Mouse (Mus musculus) liver, embryonic 14.5 days (tissue): ENCODE data around the gene Ccdc92b. TPM values are rescaled to one million over a fixed set of nuclear protein-coding genes. Genes with fewer than 3 reads are reported as not detected.
"Not testable (repeated sequence)": the region's sequence is repeated elsewhere in the genome, so short reads cannot be mapped to it uniquely, and the experiment has no call there.

ENCODE experiments used
- ATAC-seq: fragments of 200-750 bp; cut with Nextera tagmentation; 2 replicates; pipeline ENCODE4 v1.8.0; 2017; ENCODE audit warnings: moderate number of reproducible peaks, mild to moderate bottlenecking, moderate library complexity; ENCODE audit not compliant: insufficient read depth
- DNase-seq, 3 experiments: peaks; one replicate each; pipeline ENCODE4 v3.0.0-alpha.2; 2012 to 2013; ENCODE audit warnings: low read depth in 3 of 3, low spot score in 3 of 3
- H3K27ac ChIP-seq: fragments of 300-500 bp; sonication (generic); 2 replicates; pipeline ENCODE4 v1.5.1; 2014; ENCODE audit warnings: moderate library complexity, mild to moderate bottlenecking, control low read depth, inconsistent platforms
- H3K27me3 ChIP-seq: fragments of 300-500 bp; sonication (generic); 2 replicates; pipeline ENCODE4 v1.6.1; 2014; ENCODE audit warnings: mild to moderate bottlenecking, low read length, moderate library complexity; ENCODE audit not compliant: control insufficient read depth, insufficient read depth
- H3K36me3 ChIP-seq: fragments of 300-500 bp; sonication (generic); replicated peaks from 2 replicates; pipeline ENCODE4 v1.6.1; 2014; ENCODE audit warnings: low read depth; ENCODE audit not compliant: control insufficient read depth, insufficient read depth
- H3K4me1 ChIP-seq, 2 experiments: fragments of 200-500 bp in 1 of 2; fragments of 300-500 bp in 1 of 2; sonication (generic) in 1 of 2; replicated peaks; 2 replicates each; pipeline ENCODE4 v1.6.1; 2012 to 2014; ENCODE audit warnings: antibody characterized with exemption in 1 of 2, inconsistent platforms in 1 of 2, low read length in 1 of 2; ENCODE audit not compliant: control insufficient read depth in 2 of 2, insufficient read depth in 2 of 2
- H3K4me2 ChIP-seq: fragments of 300-500 bp; sonication (generic); 2 replicates; pipeline ENCODE4 v1.6.1; 2014; ENCODE audit warnings: low read depth, mild to moderate bottlenecking, control low read depth, moderate library complexity
- H3K4me3 ChIP-seq, 2 experiments: fragments of 200-500 bp in 1 of 2; fragments of 300-500 bp in 1 of 2; sonication (generic) in 1 of 2; 2 replicates each; pipeline ENCODE4 v1.5.1; 2012 to 2014; ENCODE audit warnings: low read depth in 2 of 2, low read length in 2 of 2, mild to moderate bottlenecking in 2 of 2, control low read depth in 1 of 2, inconsistent platforms in 1 of 2, moderate library complexity in 1 of 2; ENCODE audit not compliant: insufficient read depth in 1 of 2
- H3K9ac ChIP-seq: fragments of 300-500 bp; sonication (generic); replicated peaks from 2 replicates; pipeline ENCODE4 v1.6.1; 2014; ENCODE audit warnings: mild to moderate bottlenecking, control low read depth, moderate library complexity
- H3K9me3 ChIP-seq: fragments of 300-500 bp; sonication (generic); 2 replicates; pipeline ENCODE4 v1.6.1; 2016; ENCODE audit warnings: low read length, mixed read lengths; ENCODE audit not compliant: control insufficient read depth
- CTCF ChIP-seq: IDR thresholded peaks from 2 replicates; pipeline ENCODE4 v1.5.1; 2016; ENCODE audit warnings: antibody characterized with exemption, low read depth, control low read depth
- EP300 ChIP-seq: IDR thresholded peaks from 2 replicates; pipeline ENCODE4 v1.6.1; 2016; ENCODE audit warnings: antibody characterized with exemption, low read depth
- WGBS: fragments of 180-500 bp; shearing (Covaris S2); extraction: QIAGEN DNeasy Blood & Tissue Kit; methylation state at CpG from one replicate; pipeline ENCODE4 v1.1.7; 2014; ENCODE audit not compliant: insufficient replicate concordance; 5-methylcytosine and 5-hydroxymethylcytosine counted together
- polyA plus RNA-seq, 2 experiments: library from polyadenylated mRNA; depleted of rRNA in 1 of 2; stranded (reverse) in 1 of 2; unstranded in 1 of 2; fragments of >200 nt; fragmentation: Nextera tagmentation in 1 of 2; extraction: Ambion mirVana in 1 of 2; gene quantifications; 2 replicates each; pipeline versions ENCODE4 v1.2.1 to v1.2.3; 2012 to 2014

Ccdc92b gene
- polyA plus RNA-seq, 2 experiments = 10.2 to 12.7 TPM

DNA sequence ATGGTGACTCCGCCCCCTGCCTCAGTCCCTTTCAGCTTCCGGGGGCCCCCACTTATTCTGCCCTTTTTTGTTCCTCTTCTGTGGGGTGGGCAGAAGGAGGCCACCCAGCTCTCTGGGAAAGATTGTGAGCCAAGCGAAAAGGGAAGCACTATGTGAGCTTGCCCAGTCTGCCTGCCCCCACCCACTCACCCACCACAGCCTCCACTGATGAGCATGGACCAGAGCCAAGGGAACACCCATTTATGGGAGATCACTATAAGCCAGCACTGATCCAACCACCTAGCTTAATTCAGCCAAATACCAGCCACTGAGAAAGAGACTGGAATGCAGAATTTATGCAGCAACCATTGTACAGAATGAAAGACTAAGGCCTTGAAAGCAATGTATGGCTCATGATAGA, 43.5 kb upstream of the Ccdc92b start:
- no peak for TF ChIP-seq EP300
- TF ChIP-seq CTCF = no peak
- no peak for DNase-seq
- H3K4me3 ChIP-seq = no peak overlapping the region
- H3K27me3 ChIP-seq = no peaks in the 10 kb centered on the region
- peak overlapping the region; percentile 100 for H3K27ac ChIP-seq
- 32% methylated on average over 3 of the region's 3 CpGs for whole genome bisulfite sequencing
- H3K36me3 ChIP-seq = no peaks in the 10 kb centered on the region
- no peaks in the 10 kb centered on the region for H3K9me3 ChIP-seq
- peak overlapping the region; percentile 67 for H3K9ac ChIP-seq
- H3K4me2 ChIP-seq = peak overlapping the region; percentile 78
- H3K4me1 ChIP-seq = peaks cover 76 to 83% of the 10 kb centered on the region in 2 experiments
- peak; percentile 38 for ATAC-seq

DNA sequence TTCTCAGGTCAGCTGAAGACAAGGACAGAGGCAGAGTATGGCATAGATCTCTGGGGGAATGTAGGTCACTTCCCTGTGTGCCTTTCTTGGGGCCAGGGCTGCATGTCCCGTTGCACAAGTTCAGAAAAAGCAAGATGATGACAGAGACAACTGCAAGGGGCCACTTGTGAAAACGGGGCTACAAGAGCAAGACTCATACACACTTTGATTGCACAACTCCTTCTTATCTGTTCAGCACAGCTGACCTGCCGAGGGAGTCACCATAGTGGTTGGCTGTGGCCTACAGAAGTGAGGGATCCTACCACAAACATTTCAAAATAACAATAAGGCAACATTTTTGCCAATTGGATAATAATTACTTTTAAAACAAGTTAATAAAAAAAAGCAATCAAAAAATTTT, 42.3 kb upstream of the Ccdc92b start:
- ATAC-seq (peak; percentile 84), DNase-seq (peak; percentile 74 to 82 (median 80))
- Histone ChIP-seq H3K9ac (peak overlapping the region; percentile 67), H3K4me1 (peaks cover 70 to 72% of the 10 kb centered on the region in 2 experiments), H3K4me3 (peak overlapping the region in 1 of 2 experiments; percentile 25; a peak in 2 of 4 replicates), H3K36me3 (no peaks in the 10 kb centered on the region), H3K27me3 (no peaks in the 10 kb centered on the region), H3K9me3 (no peaks in the 10 kb centered on the region), H3K4me2 (peak overlapping the region; percentile 78), H3K27ac (peak overlapping the region; percentile 100)
- WGBS = 6% methylated on average over 3 of the region's 3 CpGs
- TF ChIP-seq EP300 = peak; percentile 94
- no peak for TF ChIP-seq CTCF

DNA sequence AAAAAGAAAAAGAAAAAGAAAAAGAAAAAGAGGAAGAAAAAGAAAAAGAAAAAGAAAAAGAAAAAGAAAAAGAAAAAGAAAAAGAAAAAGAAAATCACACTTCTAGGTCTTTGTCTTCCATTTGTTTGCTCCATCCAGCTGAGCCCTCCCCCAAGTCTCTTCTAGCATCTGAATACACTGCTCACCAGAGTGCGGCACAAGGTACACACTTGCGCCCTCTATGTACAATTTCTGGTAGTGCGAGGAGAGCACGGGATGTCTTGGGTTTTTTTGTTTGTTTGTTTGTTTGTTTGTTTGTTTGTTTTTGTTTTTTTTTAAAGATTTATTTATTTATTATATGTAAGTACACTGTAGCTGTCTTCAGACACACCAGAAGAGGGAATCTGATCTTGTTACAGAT, 38.1 kb upstream of the Ccdc92b start:
- not testable (repeated sequence) for H3K9ac ChIP-seq, H3K27ac ChIP-seq, H3K36me3 ChIP-seq, H3K4me2 ChIP-seq, H3K27me3 ChIP-seq, DNase-seq, ATAC-seq, H3K4me3 ChIP-seq, H3K9me3 ChIP-seq
- H3K4me1 ChIP-seq = peaks cover 29 to 45% of the 10 kb centered on the region in 2 experiments
- peak; percentile 85 for TF ChIP-seq CTCF
- WGBS = 36% methylated on average over 4 of the region's 4 CpGs

- H3K27ac ChIP-seq = no peak overlapping the region
- no peak overlapping the region for H3K4me3 ChIP-seq
- no peak overlapping the region for H3K4me2 ChIP-seq
- H3K9ac ChIP-seq = no peak overlapping the region
- DNase-seq (no peak), ATAC-seq (no peak)
- H3K4me1 ChIP-seq = peaks cover 20 to 34% of the 10 kb centered on the region in 2 experiments
- H3K36me3 ChIP-seq = no peaks in the 10 kb centered on the region
- no peak for TF ChIP-seq EP300
- no peak for TF ChIP-seq CTCF
- 63% methylated on average over 3 of the region's 3 CpGs for WGBS
- no peaks in the 10 kb centered on the region for H3K9me3 ChIP-seq
- H3K27me3 ChIP-seq = no peaks in the 10 kb centered on the region; the same call in 1 of the 2 replicates
Measured at GRCm38 (mm10) chr11:74582464-74582863, 36.9 kb upstream of the Ccdc92b start.

DNA sequence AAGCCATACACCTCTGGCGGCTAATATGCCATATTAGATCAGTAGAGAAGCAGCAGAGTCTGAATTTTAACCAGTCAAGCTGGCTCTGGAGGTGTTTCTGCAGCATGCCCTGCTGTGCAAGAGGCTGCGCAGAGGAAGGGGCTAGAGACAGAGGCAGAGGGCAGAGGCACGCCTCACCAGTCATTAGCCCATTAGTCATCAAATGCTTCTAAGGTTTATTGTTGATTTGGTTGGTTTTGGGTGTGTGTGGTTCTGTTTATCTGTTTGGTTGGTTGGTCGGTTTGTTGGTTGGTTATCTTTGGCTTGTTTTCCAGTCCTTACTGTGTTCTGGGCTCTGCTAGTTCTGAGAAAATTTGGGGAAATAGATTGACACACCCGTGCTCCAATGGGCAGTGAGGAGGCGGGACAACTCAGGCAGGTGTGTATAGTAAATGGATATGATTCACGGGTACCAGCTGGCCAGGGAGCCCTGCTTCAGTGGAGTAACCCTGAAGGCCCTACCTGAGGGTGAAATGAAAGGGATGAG, 35.5 kb upstream of the Ccdc92b start:
- TF ChIP-seq CTCF = no peak
- TF ChIP-seq EP300 = no peak; the same call in 1 of the 2 replicates
- 39% methylated on average over 7 of the region's 7 CpGs for WGBS
- Histone ChIP-seq H3K4me3 (no peak overlapping the region), H3K36me3 (no peaks in the 10 kb centered on the region), H3K9me3 (no peaks in the 10 kb centered on the region), H3K9ac (no peak overlapping the region), H3K4me2 (no peak overlapping the region), H3K27ac (no peak overlapping the region), H3K4me1 (peaks cover 8 to 22% of the 10 kb centered on the region in 2 experiments), H3K27me3 (peaks cover 13% of the 10 kb centered on the region)
- ATAC-seq (peak; percentile 62), DNase-seq (no peak)
